24 mouse cellular contexts compared by ENCODE assay signal in the genomic region with DNA sequence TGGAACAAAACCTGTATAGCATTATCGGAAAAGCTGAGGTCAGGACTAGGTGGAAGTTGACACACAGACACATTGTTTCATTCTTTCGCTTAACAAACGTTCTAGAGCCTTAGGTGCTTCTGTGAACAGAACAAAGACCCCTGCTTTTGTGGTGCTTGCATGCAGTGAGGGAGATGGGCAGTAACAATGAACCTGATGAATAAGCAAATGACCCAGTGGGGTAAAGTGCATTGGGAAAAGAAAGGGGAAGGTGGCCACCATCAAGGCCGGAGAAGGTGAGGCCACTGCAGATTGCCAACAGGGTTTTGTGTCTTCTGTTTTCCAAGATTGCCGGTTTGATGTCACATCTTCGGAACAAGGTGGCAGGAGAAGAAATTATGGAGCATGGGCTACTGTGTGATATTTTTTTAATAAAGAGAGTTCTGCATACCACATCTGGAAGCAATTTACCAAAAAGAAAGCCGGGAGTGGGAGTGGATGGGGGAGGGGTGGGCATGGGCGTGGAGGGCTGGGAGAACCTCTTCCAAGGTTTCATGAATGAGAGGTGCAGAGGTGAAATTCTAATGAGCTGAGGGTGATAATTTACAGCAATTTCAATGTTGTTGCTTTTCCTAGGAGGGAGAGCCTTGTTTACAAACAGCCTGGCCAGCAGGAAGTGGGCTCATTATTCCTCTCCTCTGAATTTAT. TPM values are rescaled to one million over a fixed set of nuclear protein-coding genes. Genes with fewer than 3 reads are reported as not detected.
DNase-seq lines count a peak whose midpoint lies in the region; ATAC-seq and TF ChIP-seq lines count a peak whose summit lies in the region.
"Had no signal": no experiment of that assay in that cellular context is flagged by ENCODE, and none has a peak within 500 bp of the region (broad histone marks: within the 10 kb centered on the region; RNA-seq: fewer than 3 reads in every experiment).

No protein-coding gene starts in this region.

- no peaks in the 10 kb centered on the region for H3K79me2 ChIP-seq in heart, adult 2 months (replicated peaks; ENCODE audit: control insufficient read depth, insufficient read depth, low read length)

- H3K36me3 ChIP-seq in neural tube, embryonic 11.5 days (ENCODE audit: control insufficient read depth, insufficient read depth, low read length) = no peaks in the 10 kb centered on the region
- H3K36me3 ChIP-seq in heart, adult 2 months (ENCODE audit: control insufficient read depth, insufficient read depth, low read length) = no peaks in the 10 kb centered on the region
- H3K36me3 ChIP-seq: forebrain, embryonic 12.5 days; heart, embryonic 15.5 days; midbrain, embryonic 12.5 days; neural tube, embryonic 13.5 days; stomach, embryonic 15.5 days had no signal

- H3K9ac ChIP-seq in neural tube, embryonic 11.5 days (ENCODE audit: low read length) = no peak overlapping the region
- no peak overlapping the region for H3K9ac ChIP-seq in heart, adult 2 months (ENCODE audit: low read depth, low read length)
- H3K9ac ChIP-seq: forebrain, embryonic 12.5 days; heart, embryonic 15.5 days; midbrain, embryonic 12.5 days; neural tube, embryonic 13.5 days; stomach, embryonic 15.5 days had no signal

- no peak for TF ChIP-seq EP300 in heart, adult 2 months (IDR thresholded peaks at IDR 0.05; ENCODE audit: insufficient read depth, low read depth, low read length)

- no peak for TF ChIP-seq POLR2A in heart, adult 2 months (IDR thresholded peaks at IDR 0.05; ENCODE audit: insufficient read depth, low read depth, low read length)
- no peak for TF ChIP-seq POLR2A in cerebellum, adult 2 months (IDR thresholded peaks at IDR 0.05; ENCODE audit: borderline replicate concordance, insufficient read depth, low read length)

- ATAC-seq in neural tube, embryonic 11.5 days (ENCODE audit: insufficient read depth, low FRiP score, low TSS enrichment) = no peak

- no peak overlapping the region for H3K27ac ChIP-seq in neural tube, embryonic 11.5 days (ENCODE audit: low read depth, low read length)
- H3K27ac ChIP-seq in heart, adult 2 months = no peak overlapping the region
- H3K27ac ChIP-seq in cerebellum, adult 2 months (ENCODE audit: insufficient read depth, low read length) = no peak overlapping the region
- H3K27ac ChIP-seq: forebrain, embryonic 12.5 days; heart, embryonic 15.5 days; layer of hippocampus, adult 2 months; midbrain, embryonic 12.5 days; neural tube, embryonic 13.5 days; stomach, embryonic 15.5 days had no signal

- no peak for TF ChIP-seq CTCF in heart, adult 2 months (IDR thresholded peaks at IDR 0.05)
- TF ChIP-seq CTCF in cerebellum, adult 2 months (IDR thresholded peaks at IDR 0.05; ENCODE audit: borderline replicate concordance, insufficient read depth, low read depth, low read length) = no peak

- intact Hi-C loops in heart, adult 2 months (cut with DNase I) = no loop called here

- H3K4me3 ChIP-seq in neural tube, embryonic 11.5 days (ENCODE audit: low read depth, low read length) = no peak overlapping the region
- H3K4me3 ChIP-seq in heart, adult 2 months = no peak overlapping the region
- no peak overlapping the region for H3K4me3 ChIP-seq in cerebellum, adult 2 months (replicated peaks; ENCODE audit: insufficient read depth, low read depth, low read length)
- H3K4me3 ChIP-seq: forebrain, embryonic 12.5 days; heart, embryonic 15.5 days; layer of hippocampus, adult 2 months; midbrain, embryonic 12.5 days; neural tube, embryonic 13.5 days; stomach, embryonic 15.5 days had no signal

- no peaks in the 10 kb centered on the region for H3K27me3 ChIP-seq in neural tube, embryonic 11.5 days (ENCODE audit: control insufficient read depth, insufficient read depth, low read length)
- no peaks in the 10 kb centered on the region for H3K27me3 ChIP-seq in heart, adult 2 months (ENCODE audit: control insufficient read depth, insufficient read depth, low read length)
- no peaks in the 10 kb centered on the region for H3K27me3 ChIP-seq in cerebellum, adult 2 months (ENCODE audit: control insufficient read depth, insufficient read depth, low read length)
- H3K27me3 ChIP-seq: stomach, embryonic 15.5 days had no signal

- WGBS in neural tube, embryonic 11.5 days = 28% methylated on average over 8 of the region's 8 CpGs
- 73% methylated on average over 8 of the region's 8 CpGs for WGBS in heart, adult 2 months
- 79% methylated on average over 8 of the region's 8 CpGs for WGBS in cerebellum, adult 2 months

- no peaks in the 10 kb centered on the region for H3K4me1 ChIP-seq in neural tube, embryonic 11.5 days (ENCODE audit: control insufficient read depth, insufficient read depth, low read length)
- H3K4me1 ChIP-seq in heart, adult 2 months (ENCODE audit: control insufficient read depth, insufficient read depth, low read length) = peaks cover 2% of the 10 kb centered on the region
- H3K4me1 ChIP-seq in cerebellum, adult 2 months (ENCODE audit: control insufficient read depth, insufficient read depth, low read length) = no peaks in the 10 kb centered on the region
- H3K4me1 ChIP-seq: stomach, embryonic 15.5 days had no signal

- peak; percentile 60 for DNase-seq in embryo, embryonic 10.5 days (ENCODE audit: low spot score)
- DNase-seq in embryo, embryonic 10 days (ENCODE audit: low spot score) = no peak
- DNase-seq in neural tube, embryonic 11.5 days (ENCODE audit: low spot score) = peak; percentile 38
- no peak for DNase-seq in neural tube, embryonic 10.5 days (ENCODE audit: extremely low spot score, low spot score)
- peak; percentile 69 for DNase-seq in forelimb bud, embryonic 11.5 days (ENCODE audit: low read depth, low spot score)
- DNase-seq in heart, adult 2 months = no peak
- DNase-seq in ovary, adult 18-20 months (ENCODE audit: low spot score) = no peak
- DNase-seq in cerebellum, adult 2 months = no peak
- DNase-seq: adrenal gland, adult 8-10 months; cerebellum, adult 9-10 months; heart, adult 18-20 months; heart, postnatal 4 days; kidney, adult 18-20 months; kidney, postnatal 10 days; layer of hippocampus, postnatal 36 days; lung, postnatal 10 days; right cerebral cortex, postnatal 14 days had no signal

- H3K9me3 ChIP-seq in neural tube, embryonic 11.5 days (ENCODE audit: control insufficient read depth, low read length) = no peaks in the 10 kb centered on the region
- H3K9me3 ChIP-seq: forebrain, embryonic 12.5 days; heart, embryonic 15.5 days; midbrain, embryonic 12.5 days; neural tube, embryonic 13.5 days; stomach, embryonic 15.5 days had no signal

- H3K4me2 ChIP-seq in neural tube, embryonic 11.5 days (ENCODE audit: low read depth) = no peak overlapping the region
- H3K4me2 ChIP-seq: forebrain, embryonic 12.5 days; heart, embryonic 15.5 days; midbrain, embryonic 12.5 days; neural tube, embryonic 13.5 days had no signal

RNA-seq across cellular contexts. Expression of gene Dact1, which starts 12.7 kb away (rescaled TPM):
- polyA plus RNA-seq in neural tube, embryonic 11.5 days (2014; fragmentation: Nextera tagmentation; extraction: Ambion mirVana) = 21.1 and 22.2 TPM in 2 replicates
- 1 to 10 TPM; 2.5 to 3.8 TPM for total RNA-seq in heart, adult 2 months (2021)
- 3.8 and 5.3 TPM in 2 replicates for polyA plus RNA-seq in heart, adult 2 months (2012; rRNA removed)
- 17.0 and 18.7 TPM in 2 replicates for polyA plus RNA-seq in cerebellum, adult 2 months (2012; rRNA removed)
- total RNA-seq: monocyte, adult 5-6 weeks had no signal

Comparison
In these comparisons a context has a peak if more than half of its experiments do, and no peak if none do; other contexts are left out.
1. DNase-seq: peak in embryo, embryonic 10.5 days (single experiment), neural tube, embryonic 11.5 days (single experiment) and forelimb bud, embryonic 11.5 days (single experiment); none in embryo, embryonic 10 days (single experiment), neural tube, embryonic 10.5 days (single experiment), heart, adult 2 months (0 of 2), ovary, adult 18-20 months (single experiment) and cerebellum, adult 2 months (0 of 2).